Mouse (Mus musculus): Measurements from ENCODE around the gene Blcap.
"Not testable (repeated sequence)": the region's sequence is repeated elsewhere in the genome, so short reads cannot be mapped to it uniquely, and the experiment has no call there.

Blcap gene

DNA sequence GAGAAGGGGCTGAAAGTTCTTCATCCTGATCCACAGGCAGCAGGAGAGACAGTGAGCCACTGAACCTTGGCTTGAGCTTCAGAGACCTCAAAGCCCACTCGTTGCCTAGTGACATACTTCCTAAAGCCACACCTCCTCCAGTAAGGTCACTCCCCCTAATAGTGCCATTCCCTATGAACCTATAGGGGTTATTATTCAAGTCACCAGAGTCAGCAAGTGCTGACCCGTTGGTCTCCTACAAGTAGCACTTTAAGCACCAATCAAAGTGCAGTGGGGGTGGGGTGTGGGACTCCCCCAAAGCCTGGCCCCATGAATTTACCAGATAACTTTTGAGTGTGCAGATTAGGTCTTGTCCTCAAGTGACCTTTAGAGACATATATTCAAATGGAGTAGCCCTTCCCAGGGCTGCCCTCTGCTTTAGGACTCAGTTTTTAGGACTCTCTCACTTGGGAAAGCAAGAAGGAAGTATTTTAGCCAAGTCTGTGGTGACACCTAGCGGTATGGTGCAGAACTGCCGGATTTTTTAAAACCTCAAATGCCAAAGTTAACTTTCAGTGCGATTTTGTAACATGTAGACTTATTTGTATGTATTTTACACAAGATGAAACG is at the start of gene Blcap:
Blcap (minus strand) TSS at position 51 of the 609 bp plus-strand sequence.
- DNase-seq (ENCODE audit: low spot score in 2 of 2), result no peak

DNA sequence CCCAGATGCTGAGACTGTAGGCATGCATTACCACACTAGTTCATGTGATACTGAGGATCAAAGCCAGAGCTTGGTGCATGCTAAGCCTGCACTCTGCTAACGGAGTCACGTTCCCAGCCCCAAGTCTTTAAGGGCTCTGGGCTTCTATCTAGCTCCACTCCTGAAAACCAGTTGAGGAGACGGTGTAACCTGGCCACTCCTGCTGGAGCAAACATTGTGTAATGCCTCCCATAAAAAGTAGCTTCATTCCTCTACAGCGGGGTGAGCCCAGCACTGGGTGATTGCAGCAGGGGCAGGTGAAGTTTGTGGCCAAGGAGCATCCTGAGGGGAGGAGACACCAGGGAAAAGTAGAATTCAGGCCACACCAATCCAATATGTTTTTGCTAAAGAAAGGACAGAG is 47.3 kb upstream of the Blcap start:
- no peak for DNase-seq (ENCODE audit: low spot score in 2 of 2)

DNA sequence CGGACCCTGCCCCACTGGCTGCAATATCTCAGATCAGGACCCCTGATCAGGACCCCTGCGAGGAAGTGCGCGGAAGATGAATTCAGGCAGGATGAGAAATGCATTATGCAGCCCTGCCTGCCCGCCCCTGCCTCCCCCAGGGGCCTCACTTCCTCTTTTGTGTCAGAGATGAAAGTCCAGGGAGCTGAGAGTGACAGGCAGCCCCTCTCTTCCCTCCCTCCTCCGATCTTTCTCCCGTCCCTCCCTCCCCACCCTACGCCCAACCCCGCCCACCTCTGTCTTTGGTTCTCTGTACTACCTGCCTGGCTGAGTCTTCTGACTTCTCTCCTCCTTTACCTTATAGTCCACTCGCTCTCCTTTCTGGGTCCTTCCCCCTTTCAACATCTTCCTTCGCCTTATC is 42.9 kb upstream of the Blcap start:
- peak in 1 of 2 experiments; percentile 16 for DNase-seq (ENCODE audit: low spot score in 2 of 2)

DNA sequence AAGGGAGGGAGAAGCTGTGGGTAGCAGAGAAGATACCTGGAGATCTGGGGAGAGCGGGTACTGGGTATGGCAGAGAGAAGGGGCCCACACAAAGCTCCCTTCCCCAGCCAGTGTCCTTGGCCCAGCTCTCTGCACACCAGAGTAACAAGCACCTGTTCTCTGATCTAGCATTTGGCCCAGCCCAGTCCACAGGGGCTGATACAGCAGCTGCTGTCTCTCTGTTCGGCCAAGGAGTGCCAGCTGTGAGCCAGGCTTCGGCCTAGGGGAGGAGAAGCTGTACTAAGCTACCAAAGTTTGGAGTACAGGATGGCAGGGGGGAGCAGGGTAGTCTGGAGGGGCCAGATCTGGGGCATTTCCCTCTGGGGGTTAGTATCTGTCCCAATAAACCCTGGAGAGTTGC is 40.7 kb upstream of the Blcap start:
- no peak for DNase-seq (ENCODE audit: low spot score in 2 of 2)

DNA sequence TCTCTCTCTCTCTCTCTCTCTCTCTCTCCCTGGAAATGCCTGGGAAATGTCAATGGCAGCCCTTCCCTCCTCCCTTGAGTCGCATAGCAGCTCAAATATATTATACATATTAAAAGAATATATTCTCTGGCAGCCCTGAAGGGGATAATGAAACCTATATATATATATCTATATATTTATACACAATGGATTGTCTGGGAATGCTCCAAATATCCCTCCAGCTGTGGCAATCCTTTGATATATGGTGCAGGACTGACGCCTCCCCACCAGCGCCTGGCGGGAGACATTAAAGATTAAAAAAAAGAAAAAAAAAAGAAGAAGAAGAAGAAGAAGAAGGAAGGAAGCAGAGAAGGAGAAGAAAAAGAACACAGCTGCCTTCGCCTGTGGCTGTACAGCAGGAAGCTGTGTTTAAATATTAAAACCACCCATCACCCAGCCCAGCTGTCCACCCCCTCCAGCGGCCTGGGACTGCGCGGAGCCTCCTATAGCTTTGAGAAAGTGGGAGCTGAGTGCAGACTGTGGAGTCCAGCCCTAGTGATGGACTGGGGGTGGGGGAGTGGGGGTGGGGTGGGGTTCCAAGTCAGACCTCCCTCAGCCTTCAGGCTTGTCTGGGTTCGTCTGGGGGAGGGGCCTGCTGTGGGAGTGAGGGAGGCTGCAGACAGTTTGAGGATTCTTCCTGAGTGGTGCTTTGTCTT is 36.6 kb upstream of the Blcap start:
- no peak for DNase-seq (ENCODE audit: low spot score in 2 of 2)

DNA sequence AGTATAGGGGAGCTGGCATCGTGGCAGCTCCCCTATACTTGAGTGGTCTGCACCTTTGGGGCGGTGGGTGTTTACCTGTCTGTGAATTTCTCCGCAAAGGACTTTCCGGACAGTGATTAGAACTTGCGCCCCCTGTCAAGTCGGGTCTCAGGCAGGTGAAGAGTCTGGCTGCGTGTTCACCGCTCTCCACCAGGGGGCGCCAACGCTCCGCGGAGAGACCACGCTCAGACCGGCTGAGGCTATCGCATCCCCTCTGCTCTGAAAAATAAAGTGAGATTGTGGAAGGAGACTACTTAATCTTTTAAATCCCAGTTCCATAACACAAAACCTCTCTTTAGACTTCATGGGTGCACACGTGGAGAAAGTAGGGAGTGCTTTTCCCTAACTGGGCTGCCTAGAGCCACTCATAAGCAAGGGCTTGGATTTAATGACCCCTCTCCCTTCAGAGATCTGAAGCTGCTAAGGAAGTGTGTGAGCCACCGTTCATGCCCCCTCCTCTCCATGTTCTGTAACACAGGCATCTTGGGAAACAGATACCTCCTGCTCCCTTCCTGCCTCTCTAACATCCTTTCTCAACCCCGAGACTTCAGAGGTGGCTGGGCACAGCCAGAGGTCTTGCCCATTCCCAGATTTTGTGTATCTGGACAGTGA is 34.1 kb upstream of the Blcap start:
- DNase-seq (ENCODE audit: low spot score in 2 of 2), result peak; percentile 54 to 66

DNA sequence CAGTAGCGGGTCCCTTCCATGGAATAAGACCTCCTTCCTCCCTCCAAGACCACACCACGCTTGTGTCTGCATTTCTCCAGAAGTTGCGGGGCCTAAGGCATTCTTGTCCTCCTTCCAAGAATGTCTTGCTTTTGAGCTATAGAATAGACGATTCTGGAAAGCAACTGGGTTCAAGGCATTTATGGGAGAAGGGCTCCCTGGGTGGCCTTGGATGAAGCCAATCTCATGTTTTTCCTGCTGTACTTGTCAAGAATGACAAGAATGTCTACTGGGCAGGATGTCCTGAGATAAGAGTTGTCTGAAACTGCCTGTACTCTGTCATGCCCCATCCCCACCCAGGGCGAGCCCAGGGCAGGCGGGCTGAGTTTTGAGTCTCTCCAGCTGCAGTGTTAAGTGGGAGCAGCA is 30.4 kb upstream of the Blcap start:
- DNase-seq (ENCODE audit: low spot score in 2 of 2), result no peak

DNA sequence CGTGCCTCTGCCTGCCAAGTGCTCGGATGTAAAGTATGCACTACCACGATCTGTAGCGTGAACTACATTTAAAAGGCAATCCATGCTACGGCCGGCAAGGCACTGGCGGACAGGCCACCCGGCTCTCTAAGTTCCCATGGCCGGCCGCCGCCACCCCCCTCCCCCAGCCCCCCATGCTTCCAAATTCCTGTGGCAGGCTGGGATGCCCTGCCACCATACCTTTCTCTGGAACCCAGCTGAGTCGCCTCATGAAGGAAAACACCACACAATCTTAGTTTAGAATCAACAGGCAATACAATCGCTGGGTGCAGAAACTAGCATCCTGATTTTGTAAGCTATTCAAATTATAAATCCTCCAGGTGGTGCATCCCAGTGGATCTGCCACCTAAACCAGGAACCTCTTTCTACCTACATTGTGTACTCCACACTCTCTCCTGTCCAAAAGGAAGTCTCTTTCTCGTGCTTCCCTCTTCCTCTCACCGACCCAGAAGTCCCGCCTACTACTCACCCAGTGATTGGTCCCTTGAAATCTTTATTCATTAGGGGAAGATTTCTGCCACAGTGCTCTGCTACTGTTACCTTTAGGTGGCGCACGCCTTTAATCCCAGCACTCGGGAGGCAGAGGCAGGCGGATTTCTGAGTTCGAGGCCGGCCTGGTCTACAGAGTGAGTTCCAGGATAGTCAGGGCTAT is 25.9 kb upstream of the Blcap start:
- no peak for DNase-seq (ENCODE audit: low spot score in 2 of 2)

DNA sequence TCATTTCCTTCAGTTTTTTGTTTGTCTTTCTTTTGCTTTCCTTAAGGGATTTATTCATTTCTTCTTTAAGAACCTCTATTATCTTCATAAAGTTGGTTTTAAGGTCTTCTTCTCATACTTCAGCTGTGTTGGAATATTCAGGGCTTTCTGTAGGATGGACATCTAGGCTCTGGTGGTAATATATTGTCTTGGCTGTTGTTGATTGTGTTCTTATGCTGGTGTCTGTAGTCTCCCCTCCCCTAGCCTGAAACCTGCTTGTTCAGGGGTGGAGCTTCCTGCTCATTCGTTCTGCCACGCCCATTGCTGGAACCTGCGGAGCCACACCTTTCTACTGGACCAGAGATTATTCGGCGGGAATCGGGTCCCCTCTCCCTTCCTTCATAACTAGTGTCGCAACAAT is 14.3 kb upstream of the Blcap start:
- not testable (repeated sequence) for DNase-seq (ENCODE audit: low spot score in 2 of 2)

DNA sequence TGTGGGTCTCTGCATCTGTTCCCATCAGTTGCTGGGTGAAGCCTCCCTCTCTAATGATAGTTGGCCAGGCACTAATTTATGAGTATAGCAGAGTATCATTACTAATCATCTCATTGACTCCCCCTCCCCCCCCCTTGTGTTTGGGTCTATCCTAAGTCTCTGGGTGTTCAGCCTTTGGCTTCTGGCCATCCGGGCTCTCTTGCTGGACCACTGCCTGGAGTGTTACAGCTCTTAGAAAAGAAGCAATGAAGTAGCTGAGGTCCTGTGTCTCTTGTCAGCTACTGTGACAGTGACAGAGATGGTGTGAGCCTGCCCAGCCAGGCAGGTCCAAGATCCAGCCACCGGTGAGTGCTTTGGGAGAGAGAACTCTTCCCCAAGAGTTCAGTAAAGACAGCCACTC is 1.7 kb upstream of the Blcap start:
- no peak for DNase-seq (ENCODE audit: low spot score in 2 of 2)

DNA sequence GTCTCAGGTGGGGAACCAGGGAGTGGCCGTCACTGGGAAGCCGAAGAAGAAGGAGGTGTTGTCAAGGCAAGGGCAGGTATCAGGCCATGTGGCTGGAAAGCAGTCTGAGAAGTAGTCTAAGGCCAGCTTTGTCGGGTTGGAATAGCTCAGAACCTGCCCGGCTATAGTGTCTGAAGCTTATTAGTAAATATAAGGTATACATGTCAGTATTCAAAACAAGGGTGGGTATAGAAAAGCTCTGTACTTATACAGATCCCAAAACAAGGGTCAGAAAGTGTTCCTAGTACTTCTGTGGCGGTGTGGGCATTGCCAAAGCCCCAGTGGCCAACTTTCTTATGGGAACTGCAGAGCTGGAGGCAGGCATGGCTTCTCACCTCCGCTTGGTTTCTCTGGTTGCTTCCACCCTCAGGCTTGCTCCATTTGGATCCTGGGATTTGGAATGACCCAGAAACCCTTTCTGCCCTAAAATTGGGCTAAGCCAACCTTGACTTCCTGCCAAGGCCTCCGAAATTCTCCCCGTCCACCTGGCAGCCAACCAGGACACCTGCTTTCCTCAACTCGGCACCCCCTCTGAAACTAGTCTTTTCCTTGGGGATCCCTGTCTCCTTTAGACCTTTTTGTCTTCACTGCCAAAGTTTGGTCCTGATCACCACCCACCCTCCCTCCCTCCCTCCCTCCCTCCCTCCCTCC is 1.1 kb downstream of the Blcap start:
- no peak for DNase-seq (ENCODE audit: low spot score in 2 of 2)

DNA sequence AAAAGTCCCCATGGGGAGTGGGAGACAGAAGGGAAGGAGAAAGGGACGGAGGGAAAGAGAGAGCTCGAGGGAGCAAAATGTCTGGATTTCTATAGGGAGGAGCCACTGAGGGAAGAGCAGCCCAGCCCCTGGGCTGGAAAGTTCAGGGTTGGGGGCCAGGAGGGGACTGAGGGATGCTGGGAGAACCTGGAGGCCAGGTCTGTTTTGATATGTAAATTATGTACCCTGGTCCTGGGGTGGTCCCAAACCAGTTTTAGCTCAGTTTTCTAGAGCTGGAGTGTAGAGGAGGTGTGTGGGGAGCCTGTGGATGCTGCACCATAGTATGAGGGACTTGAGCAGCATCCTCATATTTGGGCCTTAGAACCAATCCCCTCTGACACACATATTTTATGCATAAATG is 2.2 kb downstream of the Blcap start:
- no peak for DNase-seq (ENCODE audit: low spot score in 2 of 2)

DNA sequence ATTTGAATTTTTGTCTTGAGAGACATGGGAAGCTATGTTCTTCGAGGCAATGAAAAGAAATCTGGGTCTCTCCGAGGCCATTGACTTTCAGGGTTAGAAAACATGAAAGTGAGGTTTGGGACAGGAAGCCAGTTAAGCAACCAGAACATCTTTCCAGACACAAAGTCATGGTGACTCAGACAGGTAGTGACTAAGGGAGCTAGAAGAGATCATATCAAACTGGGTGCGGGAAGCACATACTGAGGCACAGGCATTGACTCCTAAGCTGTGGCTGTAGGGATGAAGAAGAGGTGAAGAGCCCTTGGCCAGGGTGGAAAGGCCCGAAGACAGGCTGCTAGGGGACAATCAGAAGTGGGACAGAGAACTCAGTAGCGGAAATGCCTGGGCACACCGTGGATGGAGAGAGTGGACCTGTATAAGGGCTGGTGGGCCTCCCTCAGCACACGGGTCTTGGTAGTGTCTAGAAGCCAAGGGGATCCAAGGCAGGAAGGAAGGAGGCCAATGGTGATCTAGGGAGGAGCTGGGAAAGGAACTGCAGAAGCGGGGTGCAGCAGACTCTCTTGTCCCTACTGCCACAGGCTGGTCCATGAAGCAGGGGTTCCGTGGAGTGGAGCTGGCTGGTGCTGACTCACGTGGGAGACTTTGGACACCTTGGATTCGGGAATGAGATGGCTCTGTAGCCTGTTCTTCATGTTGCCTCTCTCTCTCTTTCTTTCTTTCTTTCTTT is 3.7 kb downstream of the Blcap start:
- DNase-seq (ENCODE audit: low spot score in 2 of 2), result no peak

DNA sequence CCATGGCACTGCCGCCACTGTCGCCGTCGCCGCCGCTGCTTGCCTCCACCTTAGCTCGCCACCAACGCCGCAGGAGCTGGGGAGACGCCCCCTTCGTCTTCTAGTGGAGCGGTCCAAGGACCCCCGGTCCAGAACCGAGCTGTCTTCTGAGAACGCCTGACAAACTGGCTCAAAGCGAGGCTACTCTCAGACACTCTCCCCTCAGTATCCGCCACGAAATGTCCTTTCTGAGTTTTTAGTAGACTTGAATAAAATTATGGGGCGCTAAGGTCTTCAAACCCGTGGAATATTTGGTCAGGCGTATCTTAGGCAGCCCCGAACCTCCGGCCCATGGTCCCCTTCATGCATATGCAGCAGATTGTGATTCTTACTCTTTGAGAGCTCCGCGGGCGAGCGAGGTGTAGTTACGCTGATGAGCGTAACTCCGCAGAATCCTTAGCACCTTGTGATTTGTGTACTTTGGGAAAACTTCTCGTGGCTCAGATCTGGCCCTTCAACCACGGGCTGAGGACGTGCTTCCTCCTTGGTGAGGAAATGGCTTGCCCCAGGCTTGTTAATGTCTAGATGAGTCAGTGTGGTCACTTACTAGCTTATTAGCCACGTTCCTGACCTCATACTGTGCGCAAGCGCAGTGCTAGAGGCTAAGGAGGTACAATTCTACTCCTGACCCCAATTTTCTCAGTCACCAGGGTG is 4.7 kb downstream of the Blcap start:
- DNase-seq (ENCODE audit: low spot score in 2 of 2), result peak; percentile 61 to 71

DNA sequence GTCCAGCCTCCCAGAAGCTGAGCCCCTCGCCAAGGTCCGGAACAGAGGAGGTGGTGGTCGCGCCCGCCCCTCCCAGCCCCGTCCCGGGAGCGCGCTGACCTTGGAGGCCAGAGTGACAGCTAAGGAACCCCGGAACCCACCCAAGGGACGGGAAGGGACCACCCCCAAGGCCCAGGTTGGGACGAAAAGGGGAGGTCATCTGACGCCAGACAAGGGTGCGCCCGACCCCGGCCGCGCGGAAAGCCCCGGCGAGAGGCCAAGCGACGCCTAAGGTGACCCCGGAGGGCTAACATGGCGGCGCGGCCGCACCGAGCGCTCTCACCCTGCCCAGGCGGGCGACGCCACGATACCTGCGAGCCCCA is 5.2 kb downstream of the Blcap start:
- no peak for DNase-seq (ENCODE audit: low spot score in 2 of 2)

DNA sequence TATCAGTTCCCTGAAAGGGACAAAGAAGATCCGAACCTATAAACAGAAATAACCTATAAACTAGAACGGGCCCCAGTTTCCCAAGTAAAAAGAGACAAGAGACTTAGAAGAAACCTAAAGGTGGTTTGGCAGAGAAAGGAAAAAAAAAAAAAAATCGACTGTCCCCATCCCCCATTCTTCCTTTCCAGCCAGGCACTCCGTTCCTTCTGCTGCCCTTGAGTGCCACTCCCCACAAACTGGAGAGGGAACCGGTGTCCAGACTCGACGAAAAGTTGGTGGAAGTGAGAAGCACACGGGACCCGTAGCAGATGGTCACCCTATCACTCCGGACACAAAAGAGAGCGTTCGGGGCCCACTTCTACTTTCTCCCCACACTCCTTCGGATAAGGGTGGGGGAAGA is 5.6 kb downstream of the Blcap start:
- no peak for DNase-seq (ENCODE audit: low spot score in 2 of 2)

DNA sequence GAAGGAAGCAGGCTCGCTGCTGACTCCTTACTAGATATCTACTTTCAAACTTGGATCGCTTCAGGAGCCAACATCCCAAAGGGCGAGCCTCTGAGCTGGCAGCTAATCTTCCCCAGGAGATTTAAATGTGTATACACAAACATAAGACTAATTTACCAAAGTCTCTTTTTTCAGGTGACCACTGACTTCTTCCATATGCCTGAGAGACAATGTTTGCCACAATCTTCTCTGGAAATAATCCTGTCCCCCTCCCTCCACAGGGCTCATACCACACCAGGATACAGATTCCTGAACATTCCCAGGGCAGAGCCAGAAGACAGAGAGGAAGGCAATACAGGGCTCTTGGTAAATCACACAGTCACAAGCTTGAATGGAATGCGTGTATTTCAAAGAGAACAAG is 6.4 kb downstream of the Blcap start:
- DNase-seq (ENCODE audit: low spot score in 2 of 2), result no peak

DNA sequence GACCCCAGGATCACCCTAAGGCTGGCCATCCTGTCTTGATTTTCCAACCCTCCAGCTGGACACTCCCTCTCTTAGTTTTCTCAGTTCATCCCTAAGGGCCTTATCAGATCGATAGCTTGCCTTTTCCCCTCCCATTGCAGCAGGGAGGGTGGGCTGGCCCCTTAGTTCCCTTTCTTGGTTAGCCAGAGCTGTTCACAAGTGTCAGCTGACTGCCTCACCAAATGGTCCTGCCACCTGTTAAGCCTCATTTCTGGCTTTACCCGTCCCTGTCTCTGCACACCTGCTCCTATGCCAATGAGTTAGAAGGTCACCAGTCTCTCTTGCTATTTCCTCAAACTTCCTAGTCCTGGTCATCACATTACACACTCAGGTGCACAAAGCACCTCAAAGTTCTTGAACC is 8.0 kb downstream of the Blcap start:
- DNase-seq (ENCODE audit: low spot score in 2 of 2), result no peak

DNA sequence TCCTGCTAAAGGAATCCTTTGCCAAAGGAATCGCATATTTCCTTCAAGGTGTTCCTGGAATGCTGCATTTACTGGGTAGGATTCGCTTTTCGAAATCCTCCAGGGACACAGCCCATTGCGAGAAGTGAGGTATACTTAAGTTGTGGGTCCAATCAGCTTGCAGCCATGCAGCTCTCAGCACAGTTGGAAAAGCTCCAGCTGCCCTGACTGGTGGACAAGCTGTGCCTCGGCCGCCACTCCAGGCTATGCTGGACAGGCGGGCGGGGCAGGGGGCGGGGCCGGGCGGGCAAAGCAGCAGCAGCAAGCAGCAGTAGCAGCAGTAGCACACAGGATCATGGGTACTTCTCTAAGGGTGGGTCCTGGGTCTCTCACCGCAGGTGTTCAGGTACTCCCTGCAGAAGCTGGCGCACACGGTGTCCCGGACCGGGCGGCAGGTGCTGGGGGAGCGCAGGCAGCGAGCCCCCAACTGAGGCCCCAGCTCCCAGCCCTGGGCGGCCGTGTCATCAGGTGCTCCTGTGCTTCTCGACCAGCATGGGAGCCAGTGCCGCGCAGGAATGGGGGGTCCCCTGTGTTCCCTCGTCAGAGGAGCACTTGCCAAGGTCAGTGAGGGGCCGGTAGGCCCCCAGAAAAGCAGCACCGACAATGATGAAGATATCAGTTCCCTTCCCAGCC is 9.8 kb downstream of the Blcap start:
- no peak for DNase-seq (ENCODE audit: low spot score in 2 of 2)

DNA sequence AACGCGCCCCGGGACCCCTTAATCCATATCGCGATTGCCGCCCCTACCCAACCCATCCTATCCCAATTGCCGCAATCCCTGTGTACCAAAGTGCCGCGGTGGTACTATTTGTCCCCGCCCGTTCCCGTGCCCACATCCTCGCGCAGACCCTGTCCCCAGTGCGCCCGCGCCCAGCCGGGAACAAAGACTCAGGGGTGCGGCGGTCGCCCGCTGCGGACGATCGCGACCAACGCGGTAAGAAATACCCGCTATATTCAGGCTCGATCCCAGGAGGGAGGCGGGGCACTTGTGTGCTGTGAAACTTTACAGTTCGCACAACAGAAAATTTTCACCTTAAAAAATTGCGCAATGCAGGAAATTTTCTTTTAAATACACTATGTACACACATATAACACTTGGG is 10.8 kb downstream of the Blcap start:
- no peak for DNase-seq (ENCODE audit: low spot score in 2 of 2)
